Mouse (Mus musculus) intestine, embryonic 14.5 days (tissue): ENCODE results near the gene Npc2. TPM values are rescaled to one million over a fixed set of nuclear protein-coding genes. Genes with fewer than 3 reads are reported as not detected.
A peak's percentile ranks its signal among the peaks of the same experiment; 100 is the strongest.

Source experiments
- ATAC-seq: fragments of 200-750 bp; cut with Nextera tagmentation; replicated peaks from 2 replicates; pipeline ENCODE4 v1.8.0; 2017; ENCODE audit warnings: low read depth, moderate number of reproducible peaks, moderate TSS enrichment, moderate library complexity; ENCODE audit not compliant: low FRiP score, low TSS enrichment
- DNase-seq: peaks from one replicate; pipeline ENCODE4 v3.0.0-alpha.2; 2018; ENCODE audit warnings: low spot score
- H3K27ac ChIP-seq: fragments of 300-500 bp; sonication (generic); 2 replicates; pipeline ENCODE4 v1.5.1; 2014; ENCODE audit warnings: low read depth, mild to moderate bottlenecking, control low read depth
- H3K27me3 ChIP-seq: fragments of 300-500 bp; sonication (generic); replicated peaks from 2 replicates; pipeline ENCODE4 v1.6.1; 2014; ENCODE audit warnings: low read length, control low read depth; ENCODE audit not compliant: control insufficient read depth, insufficient read depth
- H3K36me3 ChIP-seq: fragments of 300-500 bp; sonication (generic); 2 replicates; pipeline ENCODE4 v1.6.1; 2014; ENCODE audit warnings: low read length, control low read depth; ENCODE audit not compliant: control insufficient read depth, insufficient read depth
- H3K4me1 ChIP-seq: fragments of 300-500 bp; sonication (generic); replicated peaks from 2 replicates; pipeline ENCODE4 v1.6.1; 2014; ENCODE audit warnings: low read length, control low read depth, mixed read lengths; ENCODE audit not compliant: control insufficient read depth, insufficient read depth
- H3K4me2 ChIP-seq: fragments of 300-500 bp; sonication (generic); 2 replicates; pipeline ENCODE4 v1.6.1; 2014; ENCODE audit warnings: low read length
- H3K4me3 ChIP-seq: fragments of 300-500 bp; sonication (generic); 2 replicates; pipeline ENCODE4 v1.5.1; 2014; ENCODE audit warnings: low read depth, low read length, control low read depth, mixed read lengths
- H3K9ac ChIP-seq: fragments of 300-500 bp; sonication (generic); 2 replicates; pipeline ENCODE4 v1.6.1; 2014; ENCODE audit warnings: mild to moderate bottlenecking, low read length
- H3K9me3 ChIP-seq: fragments of 300-500 bp; sonication (generic); 2 replicates; pipeline ENCODE4 v1.6.1; 2016; ENCODE audit warnings: low read length, control low read depth; ENCODE audit not compliant: control insufficient read depth
- WGBS: fragments of 180-500 bp; shearing (Covaris S2); extraction: QIAGEN DNeasy Blood & Tissue Kit; methylation state at CpG from one replicate; pipeline ENCODE4 v1.1.7; 2014; 5-methylcytosine and 5-hydroxymethylcytosine counted together
- polyA plus RNA-seq: library from polyadenylated mRNA; unstranded; fragments of >200 nt; fragmentation: Nextera tagmentation; extraction: Ambion mirVana; gene quantifications from 2 replicates; pipeline ENCODE4 v1.2.1, GENCODE M21; 2014

Gene Npc2
- polyA plus RNA-seq, 1 experiment from 2014 or later, result 61.0 TPM

- Histone ChIP-seq H3K36me3 (no peaks in the 10 kb centered on the region), H3K9me3 (no peaks in the 10 kb centered on the region), H3K4me2 (no peak overlapping the region), H3K4me1 (no peaks in the 10 kb centered on the region), H3K27ac (no peak overlapping the region), H3K4me3 (no peak overlapping the region), H3K9ac (no peak overlapping the region), H3K27me3 (no peaks in the 10 kb centered on the region)
- DNase-seq (no peak), ATAC-seq (no peak)
- 93% methylated on average over 10 of the region's 10 CpGs for WGBS
These were observed 44.5 kb downstream of the Npc2 start for GRCm38 (mm10) chr12:84728421-84728820.

GRCm38 (mm10) chr12:84727434-84727833 is 45.5 kb downstream of the Npc2 start:
- H3K9me3 ChIP-seq, result no peaks in the 10 kb centered on the region
- H3K36me3 ChIP-seq, result no peaks in the 10 kb centered on the region
- H3K4me3 ChIP-seq, result no peak overlapping the region
- H3K4me1 ChIP-seq, result no peaks in the 10 kb centered on the region
- 37% methylated on average over 5 of the region's 5 CpGs for WGBS
- H3K27me3 ChIP-seq, result no peaks in the 10 kb centered on the region
- ATAC-seq (no peak), DNase-seq (no peak)
- H3K9ac ChIP-seq, result no peak overlapping the region
- H3K4me2 ChIP-seq, result no peak overlapping the region
- no peak overlapping the region for H3K27ac ChIP-seq

GRCm38 (mm10) chr12:84726986-84727385 is 46.0 kb downstream of the Npc2 start:
- Histone ChIP-seq H3K4me2 (no peak overlapping the region), H3K4me1 (no peaks in the 10 kb centered on the region), H3K9ac (no peak overlapping the region), H3K4me3 (no peak overlapping the region), H3K36me3 (no peaks in the 10 kb centered on the region), H3K27ac (no peak overlapping the region), H3K9me3 (no peaks in the 10 kb centered on the region), H3K27me3 (no peaks in the 10 kb centered on the region)
- WGBS, result 13% methylated on average over 4 of the region's 4 CpGs
- DNase-seq (no peak), ATAC-seq (no peak)

GRCm38 (mm10) chr12:84726391-84726790 is 46.6 kb downstream of the Npc2 start:
- WGBS, result 76% methylated on average over 4 of the region's 4 CpGs
- Histone ChIP-seq H3K27ac (no peak overlapping the region), H3K9ac (no peak overlapping the region)

GRCm38 (mm10) chr12:84718462-84719244 is 54.3 kb downstream of the Npc2 start:
- Histone ChIP-seq H3K4me3 (no peak overlapping the region), H3K36me3 (no peaks in the 10 kb centered on the region), H3K27me3 (no peaks in the 10 kb centered on the region), H3K27ac (no peak overlapping the region), H3K9ac (no peak overlapping the region), H3K4me1 (no peaks in the 10 kb centered on the region), H3K4me2 (no peak overlapping the region), H3K9me3 (no peaks in the 10 kb centered on the region)
- whole genome bisulfite sequencing, result 82% methylated on average over 9 of the region's 9 CpGs
- DNase-seq (no peak), ATAC-seq (no peak)

More at GRCm38 (mm10) chr12:84726391-84726790, 46.6 kb downstream of the Npc2 start:
- Histone ChIP-seq H3K9me3 (no peaks in the 10 kb centered on the region), H3K36me3 (no peaks in the 10 kb centered on the region), H3K4me2 (no peak overlapping the region), H3K4me1 (no peaks in the 10 kb centered on the region), H3K27me3 (no peaks in the 10 kb centered on the region), H3K4me3 (no peak overlapping the region)
- DNase-seq, result no peak
- ATAC-seq, result no peak

- Histone ChIP-seq H3K36me3 (no peaks in the 10 kb centered on the region), H3K27me3 (no peaks in the 10 kb centered on the region), H3K4me2 (no peak overlapping the region), H3K4me1 (no peaks in the 10 kb centered on the region), H3K9me3 (no peaks in the 10 kb centered on the region), H3K27ac (no peak overlapping the region), H3K9ac (no peak overlapping the region), H3K4me3 (no peak overlapping the region)
- no peak for DNase-seq
- WGBS, result 82% methylated on average over 6 of the region's 6 CpGs
- no peak for ATAC-seq
These were observed 58.4 kb downstream of the Npc2 start for GRCm38 (mm10) chr12:84714578-84714977.

- DNase-seq (peak; percentile 71), ATAC-seq (no peak)
- no peaks in the 10 kb centered on the region for H3K9me3 ChIP-seq
- no peaks in the 10 kb centered on the region for H3K4me1 ChIP-seq
- no peaks in the 10 kb centered on the region for H3K36me3 ChIP-seq
- H3K27ac ChIP-seq, result no peak overlapping the region
- H3K9ac ChIP-seq, result no peak overlapping the region
- H3K4me2 ChIP-seq, result no peak overlapping the region
- WGBS, result 23% methylated on average over 14 of the region's 14 CpGs
- no peak overlapping the region for H3K4me3 ChIP-seq
- no peaks in the 10 kb centered on the region for H3K27me3 ChIP-seq
These were observed 63.0 kb downstream of the Npc2 start for GRCm38 (mm10) chr12:84709842-84710439.

- no peak for ATAC-seq
- H3K4me2 ChIP-seq, result no peak overlapping the region
These were observed 65.1 kb downstream of the Npc2 start for GRCm38 (mm10) chr12:84707804-84708203.

GRCm38 (mm10) chr12:84706886-84707285 is 66.1 kb downstream of the Npc2 start:
- Histone ChIP-seq H3K9me3 (no peaks in the 10 kb centered on the region), H3K27ac (no peak overlapping the region), H3K9ac (no peak overlapping the region), H3K4me1 (no peaks in the 10 kb centered on the region), H3K27me3 (no peaks in the 10 kb centered on the region), H3K4me3 (no peak overlapping the region), H3K4me2 (no peak overlapping the region), H3K36me3 (no peaks in the 10 kb centered on the region)
- 74% methylated on average over 4 of the region's 4 CpGs for WGBS
- DNase-seq (no peak), ATAC-seq (no peak)

More at GRCm38 (mm10) chr12:84707804-84708203, 65.1 kb downstream of the Npc2 start:
- H3K9ac ChIP-seq, result no peak overlapping the region
- WGBS, result 74% methylated on average over 4 of the region's 4 CpGs
- no peaks in the 10 kb centered on the region for H3K4me1 ChIP-seq
- no peaks in the 10 kb centered on the region for H3K27me3 ChIP-seq
- no peaks in the 10 kb centered on the region for H3K36me3 ChIP-seq
- H3K27ac ChIP-seq, result no peak overlapping the region
- no peaks in the 10 kb centered on the region for H3K9me3 ChIP-seq
- H3K4me3 ChIP-seq, result no peak overlapping the region
- no peak for DNase-seq
